Mouse (Mus musculus) gastrocnemius, adult 2 months (tissue): ENCODE results near the gene Plcd3. TPM values are rescaled to one million over a fixed set of nuclear protein-coding genes. Genes with fewer than 3 reads are reported as not detected.

Experiments
- DNase-seq: peaks from one replicate; pipeline ENCODE4 v3.0.0; 2022
- H3K27ac ChIP-seq: fragments of 200-600 bp; 2 replicates; pipeline ENCODE4 v1.8.1; 2022; ENCODE audit warnings: mild to moderate bottlenecking
- H3K4me3 ChIP-seq: fragments of 200-600 bp; 2 replicates; pipeline ENCODE4 v1.8.1; 2022; ENCODE audit warnings: mild to moderate bottlenecking, moderate library complexity
- CTCF ChIP-seq: fragments of 200-600 bp; IDR thresholded peaks from 2 replicates; pipeline ENCODE4 v1.8.1; 2022; ENCODE audit warnings: antibody characterized with exemption, mild to moderate bottlenecking, moderate library complexity
- intact Hi-C: fragments of 180-260 bp; cut with DNase I; formaldehyde crosslinking; loops from one replicate; pipeline ENCODE4 v1.15.1; 2025
- total RNA-seq, 2 experiments: library from RNA; stranded (reverse); gene quantifications; 2 replicates each; pipeline ENCODE4 v1.2.3; 2021

Plcd3 gene
- total RNA-seq, 2 experiments from 2014 or later: 4.6 to 5.9 TPM

- Histone ChIP-seq H3K4me3 (peak overlapping the region; percentile 5; the same call in 1 of the 2 replicates), H3K27ac (peak overlapping the region; percentile 90)
- DNase-seq: peak; percentile 43
- intact Hi-C loops: no loop called here
- no peak for TF ChIP-seq CTCF
Observed at GRCm38 (mm10) chr11:103067051-103067361, 34.5 kb downstream of the Plcd3 start.

DNA sequence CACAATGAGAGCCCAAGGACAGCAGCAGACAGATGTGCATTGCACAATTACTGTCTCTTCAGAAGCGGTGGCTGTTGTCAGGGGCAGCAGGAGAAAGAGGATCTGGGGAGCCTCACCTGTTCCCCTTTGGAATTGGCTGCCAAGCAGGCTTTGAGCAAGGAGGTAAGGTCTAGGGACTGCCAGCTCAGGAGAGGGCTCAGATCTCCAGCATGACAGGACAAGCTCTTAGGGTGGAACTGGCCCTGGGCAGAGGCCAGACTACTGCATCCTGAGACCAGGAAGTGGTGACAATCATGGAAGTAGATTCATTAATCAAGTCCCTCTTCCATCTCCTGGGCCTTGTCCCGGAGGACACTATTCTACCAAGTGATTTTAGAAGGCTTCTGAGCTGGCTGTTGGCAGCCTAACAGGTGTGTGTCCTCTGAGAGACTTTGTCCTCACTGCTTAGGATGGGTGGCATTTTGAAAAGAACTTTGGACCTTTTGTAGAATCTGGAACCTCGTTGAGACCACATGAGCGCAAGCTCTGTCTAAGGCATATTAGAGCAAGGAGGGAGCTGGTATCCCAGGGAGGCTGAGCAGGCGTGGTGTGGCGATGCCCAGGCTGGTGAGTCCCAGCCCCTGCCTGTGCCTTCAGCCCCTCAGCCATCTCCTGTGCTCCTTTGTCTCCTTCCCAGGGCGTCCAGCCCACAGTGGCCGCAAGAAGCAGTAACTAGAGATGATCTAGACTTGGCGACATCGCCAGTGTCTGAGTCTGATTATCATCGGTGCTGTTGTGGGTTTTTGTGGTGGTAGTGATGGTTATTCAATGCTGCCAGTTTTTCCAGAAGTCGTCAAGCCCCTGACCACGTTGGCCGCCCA lies 35.0 kb downstream of the Plcd3 start:
- intact Hi-C loops: no loop called here
- TF ChIP-seq CTCF: no peak
- DNase-seq: peak; percentile 47
- Histone ChIP-seq H3K4me3 (peak overlapping the region; percentile 5; the same call in 1 of the 2 replicates), H3K27ac (peak overlapping the region; percentile 90)

- peak; percentile 51 for TF ChIP-seq CTCF
- Histone ChIP-seq H3K4me3 (no peak overlapping the region), H3K27ac (peak overlapping the region; percentile 92)
- intact Hi-C loops: loop anchor here (1.0 kb wide), 1 partner anchor 17 kb away; no protein-coding TSS in a partner anchor
- peak; percentile 80 for DNase-seq
Observed at GRCm38 (mm10) chr11:103058499-103059085, 42.9 kb downstream of the Plcd3 start.

GRCm38 (mm10) chr11:103056636-103057035 lies 44.8 kb downstream of the Plcd3 start:
- peak; percentile 40 for DNase-seq
- intact Hi-C loops: no loop called here
- Histone ChIP-seq H3K4me3 (no peak overlapping the region), H3K27ac (peak overlapping the region; percentile 92)
- TF ChIP-seq CTCF: no peak

- TF ChIP-seq CTCF: peak; percentile 89
- Histone ChIP-seq H3K4me3 (no peak overlapping the region), H3K27ac (peak overlapping the region; percentile 50; the same call in 1 of the 2 replicates)
- intact Hi-C loops: loop anchor here (5.0 kb wide), 1 partner anchor 152 kb away; the partner anchor contains the start of gene Gfap
- peak; percentile 71 for DNase-seq
Observed at GRCm38 (mm10) chr11:103054798-103055197, 46.7 kb downstream of the Plcd3 start.

DNA sequence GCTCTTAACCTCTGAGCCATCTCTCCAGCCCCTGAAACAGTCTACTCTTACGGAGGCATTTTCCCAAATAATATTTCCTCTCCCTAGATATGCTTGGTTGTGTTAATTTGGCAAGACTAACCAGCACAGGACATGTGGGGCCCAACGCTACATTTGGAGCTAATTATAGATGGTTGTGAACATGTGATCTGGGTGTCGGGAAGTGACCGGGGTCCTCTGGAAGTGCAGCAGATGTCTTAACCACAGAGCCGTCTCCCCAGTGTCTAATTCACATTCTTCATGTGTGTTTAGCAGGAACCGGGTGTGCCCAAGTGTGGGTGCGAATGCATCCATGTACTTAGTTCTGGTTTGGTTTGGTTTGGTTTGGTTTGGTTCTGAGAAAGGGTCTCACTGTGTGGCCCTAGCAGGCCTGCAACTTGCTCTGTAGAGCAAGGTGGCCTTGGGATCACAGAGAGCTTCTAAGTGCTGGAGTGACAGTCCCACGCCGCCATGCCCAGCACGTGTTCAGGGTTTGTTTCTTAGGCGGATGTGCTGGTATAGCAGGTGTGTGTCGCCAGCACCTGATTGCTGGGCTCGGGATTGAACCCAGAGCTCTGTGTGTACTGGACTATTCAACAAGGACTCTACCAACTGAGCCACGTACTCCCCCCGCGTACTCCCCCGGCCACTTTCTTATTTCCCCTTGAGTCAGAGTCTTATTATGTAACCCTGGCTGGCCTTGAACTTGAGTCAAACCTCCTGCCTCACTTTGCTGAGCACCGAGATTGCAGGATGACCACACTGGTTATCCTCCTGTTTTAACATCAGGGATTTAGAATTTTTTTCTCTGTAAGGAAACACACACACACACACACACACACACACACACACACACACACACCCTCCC lies 48.0 kb downstream of the Plcd3 start:
- H3K4me3 ChIP-seq: no peak overlapping the region
- intact Hi-C loops: loop anchor here (5.0 kb wide), 1 partner anchor 151 kb away; the partner anchor contains the start of gene Gfap
- DNase-seq: peak; percentile 23
- H3K27ac ChIP-seq: peak overlapping the region; percentile 93
- TF ChIP-seq CTCF: no peak

- intact Hi-C loops: loop anchor here (5.0 kb wide), 1 partner anchor 150 kb away; the partner anchor contains the start of gene Gfap
- peak; percentile 20 for DNase-seq
Observed at GRCm38 (mm10) chr11:103052078-103052477, 49.4 kb downstream of the Plcd3 start.

GRCm38 (mm10) chr11:103051249-103051691 lies 50.2 kb downstream of the Plcd3 start:
- intact Hi-C loops: loop anchor here (2.0 to 5.0 kb wide), 2 partner anchors 14 to 149 kb away; partner anchors contain the start of gene Gfap
- H3K4me3 ChIP-seq: peak overlapping the region; percentile 40
- no peak for TF ChIP-seq CTCF
- peak; percentile 90 for DNase-seq
- peak overlapping the region; percentile 93 for H3K27ac ChIP-seq

More at GRCm38 (mm10) chr11:103052078-103052477, 49.4 kb downstream of the Plcd3 start:
- Histone ChIP-seq H3K4me3 (peak overlapping the region; percentile 40), H3K27ac (peak overlapping the region; percentile 93)
- no peak for TF ChIP-seq CTCF

- peak; percentile 89 for DNase-seq
- intact Hi-C loops: loop anchor here (2.0 to 5.0 kb wide), 2 partner anchors 13 to 148 kb away; partner anchors contain the start of gene Gfap
- Histone ChIP-seq H3K27ac (peak overlapping the region; percentile 93), H3K4me3 (peak overlapping the region; percentile 41; the same call in 1 of the 2 replicates)
- TF ChIP-seq CTCF: no peak
Observed at GRCm38 (mm10) chr11:103050153-103050552, 51.3 kb downstream of the Plcd3 start.

DNA sequence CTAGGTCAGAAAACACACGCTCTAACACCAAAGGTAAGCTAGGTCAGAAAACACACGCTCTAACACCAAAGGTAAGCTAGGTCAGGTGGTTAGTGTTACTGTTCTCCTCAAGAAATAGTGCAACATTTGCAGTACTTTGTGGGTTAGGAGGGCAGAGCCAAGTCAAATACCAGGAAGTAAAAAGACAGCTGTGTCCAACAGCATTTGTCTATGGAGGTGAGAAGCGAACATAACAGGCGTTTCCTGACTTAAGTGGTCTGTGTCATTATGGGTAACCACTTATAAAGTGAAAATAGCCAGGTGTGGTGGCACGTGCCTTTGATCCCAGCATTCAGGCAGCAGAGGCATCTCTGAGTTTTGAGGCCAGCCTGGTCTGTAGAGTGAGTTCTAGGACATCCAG lies 51.8 kb downstream of the Plcd3 start:
- Histone ChIP-seq H3K27ac (peak overlapping the region; percentile 93), H3K4me3 (no peak overlapping the region)
- intact Hi-C loops: loop anchor here (2.0 to 5.0 kb wide), 2 partner anchors 13 to 147 kb away; partner anchors contain the start of gene Gfap
- DNase-seq: no peak
- no peak for TF ChIP-seq CTCF

- TF ChIP-seq CTCF: no peak
- intact Hi-C loops: no loop called here
- Histone ChIP-seq H3K4me3 (no peak overlapping the region), H3K27ac (no peak overlapping the region)
- no peak for DNase-seq
Observed at GRCm38 (mm10) chr11:103046286-103046685, 55.2 kb downstream of the Plcd3 start.

GRCm38 (mm10) chr11:103043982-103044381 lies 57.5 kb downstream of the Plcd3 start:
- no peak for TF ChIP-seq CTCF
- H3K27ac ChIP-seq: no peak overlapping the region
- no peak for DNase-seq
- H3K4me3 ChIP-seq: no peak overlapping the region
- intact Hi-C loops: no loop called here
